Comparison of ENCODE assay signal across 7 mouse cellular contexts in genomic region chr7:68264531-68264930, GRCm38 (mm10). TPM values are rescaled to one million over a fixed set of nuclear protein-coding genes. Genes with fewer than 3 reads are reported as not detected.
DNase-seq lines count a peak whose midpoint lies in the region; ATAC-seq and TF ChIP-seq lines count a peak whose summit lies in the region.

No protein-coding gene starts in this region.

- peak; percentile 39 for DNase-seq in R1 (ENCODE audit: low read depth, low spot score)
- DNase-seq in embryonic facial prominence, embryonic 11.5 days (ENCODE audit: low spot score) = peak; percentile 18
- DNase-seq in heart, postnatal 0 days (ENCODE audit: low spot score) = no peak
- peak; percentile 82 for DNase-seq in kidney, postnatal 10 days
- DNase-seq in limb, embryonic 14.5 days (ENCODE audit: low spot score) = peak; percentile 60
- DNase-seq in midbrain, postnatal 0 days (ENCODE audit: low spot score) = peak; percentile 77
- DNase-seq in testis, postnatal 14 days (ENCODE audit: low spot score) = peak; percentile 42

- ATAC-seq in embryonic facial prominence, embryonic 11.5 days (replicated peaks; ENCODE audit: insufficient number of reproducible peaks, low FRiP score, low TSS enrichment, low read depth) = no peak
- ATAC-seq in heart, postnatal 0 days (ENCODE audit: insufficient read depth, low read depth) = no peak
- no peak for ATAC-seq in limb, embryonic 14.5 days (ENCODE audit: low FRiP score, low read depth)
- peak; percentile 27; the same call in 1 of the 2 replicates for ATAC-seq in midbrain, postnatal 0 days (ENCODE audit: low FRiP score)

- H3K9me3 ChIP-seq in embryonic facial prominence, embryonic 11.5 days (replicated peaks; ENCODE audit: control insufficient read depth, low read length) = no peaks in the 10 kb centered on the region
- H3K9me3 ChIP-seq in heart, postnatal 0 days (replicated peaks; ENCODE audit: control insufficient read depth, low read length) = no peaks in the 10 kb centered on the region
- no peaks in the 10 kb centered on the region for H3K9me3 ChIP-seq in limb, embryonic 14.5 days (ENCODE audit: control insufficient read depth, low read length)
- H3K9me3 ChIP-seq in midbrain, postnatal 0 days (ENCODE audit: low read length) = no peaks in the 10 kb centered on the region

- no peak overlapping the region for H3K27ac ChIP-seq in embryonic facial prominence, embryonic 11.5 days (replicated peaks; ENCODE audit: low read depth, low read length)
- no peak overlapping the region for H3K27ac ChIP-seq in heart, postnatal 0 days (ENCODE audit: low read depth)
- H3K27ac ChIP-seq in limb, embryonic 14.5 days (replicated peaks; ENCODE audit: low read depth, low read length) = no peak overlapping the region
- no peak overlapping the region for H3K27ac ChIP-seq in midbrain, postnatal 0 days (ENCODE audit: low read depth, low read length)

- H3K4me2 ChIP-seq in embryonic facial prominence, embryonic 11.5 days (ENCODE audit: low read depth, low read length) = no peak overlapping the region; the same call in 1 of the 2 replicates
- peak overlapping the region; percentile 64 for H3K4me2 ChIP-seq in heart, postnatal 0 days (ENCODE audit: low read depth, low read length)
- peak overlapping the region; percentile 57 for H3K4me2 ChIP-seq in limb, embryonic 14.5 days (replicated peaks; ENCODE audit: low read depth, low read length, severe bottlenecking)
- H3K4me2 ChIP-seq in midbrain, postnatal 0 days (ENCODE audit: low read depth, low read length, poor library complexity, severe bottlenecking) = peak overlapping the region; percentile 61

- no peaks in the 10 kb centered on the region for H3K36me3 ChIP-seq in embryonic facial prominence, embryonic 11.5 days (replicated peaks; ENCODE audit: control insufficient read depth, insufficient read depth, low read depth, low read length)
- no peaks in the 10 kb centered on the region for H3K36me3 ChIP-seq in heart, postnatal 0 days (replicated peaks; ENCODE audit: control insufficient read depth, insufficient read depth, low read length)
- no peaks in the 10 kb centered on the region for H3K36me3 ChIP-seq in limb, embryonic 14.5 days (ENCODE audit: control insufficient read depth, insufficient read depth, low read length)
- no peaks in the 10 kb centered on the region for H3K36me3 ChIP-seq in midbrain, postnatal 0 days (ENCODE audit: insufficient read depth, low read length)

- H3K4me1 ChIP-seq in embryonic facial prominence, embryonic 11.5 days (ENCODE audit: control insufficient read depth, insufficient read depth, low read length) = 0 out of 2 replicates have a peak, but pooled peaks cover 2% of the 10 kb centered on the region
- H3K4me1 ChIP-seq in heart, postnatal 0 days (ENCODE audit: control insufficient read depth, insufficient read depth) = peaks cover 12% of the 10 kb centered on the region
- peaks cover 37% of the 10 kb centered on the region for H3K4me1 ChIP-seq in limb, embryonic 14.5 days (ENCODE audit: control insufficient read depth, insufficient read depth, low read length)
- H3K4me1 ChIP-seq in midbrain, postnatal 0 days (ENCODE audit: insufficient read depth, low read length) = no peaks in the 10 kb centered on the region; the same call in 1 of the 2 replicates

- no peak for TF ChIP-seq POLR2A in limb, embryonic 14.5 days (IDR thresholded peaks at IDR 0.05; ENCODE audit: borderline replicate concordance, extremely low read depth, insufficient read depth, insufficient read length)

- H3K27me3 ChIP-seq in embryonic facial prominence, embryonic 11.5 days (ENCODE audit: control insufficient read depth, insufficient read depth, low read length) = no peaks in the 10 kb centered on the region
- no peaks in the 10 kb centered on the region for H3K27me3 ChIP-seq in heart, postnatal 0 days (ENCODE audit: control insufficient read depth, insufficient read depth, low read length)
- H3K27me3 ChIP-seq in limb, embryonic 14.5 days (ENCODE audit: control insufficient read depth, insufficient read depth, low read length) = no peaks in the 10 kb centered on the region
- H3K27me3 ChIP-seq in midbrain, postnatal 0 days (ENCODE audit: insufficient read depth, low read length) = no peaks in the 10 kb centered on the region

- no peak for TF ChIP-seq EP300 in heart, postnatal 0 days (IDR thresholded peaks at IDR 0.05; ENCODE audit: low read depth)

- no peak overlapping the region for H3K4me3 ChIP-seq in embryonic facial prominence, embryonic 11.5 days (ENCODE audit: low read depth, low read length)
- peak overlapping the region; percentile 30 for H3K4me3 ChIP-seq in heart, postnatal 0 days (ENCODE audit: low read depth, low read length)
- H3K4me3 ChIP-seq in limb, embryonic 14.5 days (replicated peaks; ENCODE audit: low read length) = peak overlapping the region; percentile 28
- H3K4me3 ChIP-seq in midbrain, postnatal 0 days (ENCODE audit: low read depth, low read length) = peak overlapping the region; percentile 32; the same call in 1 of the 2 replicates

- H3K9ac ChIP-seq in embryonic facial prominence, embryonic 11.5 days (replicated peaks; ENCODE audit: low read length) = no peak overlapping the region
- no peak overlapping the region for H3K9ac ChIP-seq in heart, postnatal 0 days (replicated peaks; ENCODE audit: low read depth, low read length)
- H3K9ac ChIP-seq in limb, embryonic 14.5 days (ENCODE audit: low read depth, low read length, severe bottlenecking) = no peak overlapping the region
- H3K9ac ChIP-seq in midbrain, postnatal 0 days (replicated peaks; ENCODE audit: low read length, poor library complexity, severe bottlenecking) = no peak overlapping the region

- WGBS in embryonic facial prominence, embryonic 11.5 days = 16% methylated on average over 14 of the region's 14 CpGs
- WGBS in heart, postnatal 0 days = 17% methylated on average over 14 of the region's 14 CpGs
- 10% methylated on average over 14 of the region's 14 CpGs for WGBS in limb, embryonic 14.5 days
- WGBS in midbrain, postnatal 0 days = 15% methylated on average over 14 of the region's 14 CpGs

- no peak for TF ChIP-seq CTCF in heart, postnatal 0 days (IDR thresholded peaks at IDR 0.05; ENCODE audit: low read depth)
- no peak for TF ChIP-seq CTCF in midbrain, postnatal 0 days (IDR thresholded peaks at IDR 0.05)

RNA-seq across cellular contexts. Expression of gene Pgpep1l, which starts 0.5 kb away (rescaled TPM):
- polyA plus RNA-seq in embryonic facial prominence, embryonic 11.5 days (2014; fragmentation: Nextera tagmentation; extraction: Ambion mirVana) = not detected in 2 replicates
- total RNA-seq in heart, postnatal 0 days (2014; rRNA removed; ENCODE audit: low replicate concordance) = 1.2 TPM in 1 of 2 replicates, not detected in the other
- 0.18 TPM in 1 of 2 replicates, not detected in the other for polyA plus RNA-seq in heart, postnatal 0 days (2015; fragmentation: Nextera tagmentation; extraction: Ambion mirVana)
- 0.59 and 0.80 TPM in 2 replicates for polyA plus RNA-seq in limb, embryonic 14.5 days (2012; rRNA removed)
- 0.19 TPM in 1 of 2 replicates, not detected in the other for polyA plus RNA-seq in limb, embryonic 14.5 days (2014; fragmentation: Nextera tagmentation; extraction: Ambion mirVana)
- 1.2 TPM in 1 of 2 replicates, not detected in the other for total RNA-seq in midbrain, postnatal 0 days (2014; rRNA removed)
- polyA plus RNA-seq in midbrain, postnatal 0 days (2015; fragmentation: Nextera tagmentation; extraction: Ambion mirVana) = not detected in 2 replicates

RNA-seq across cellular contexts. Expression of gene Fam169b, which starts 9.1 kb away (rescaled TPM):
- polyA plus RNA-seq in embryonic facial prominence, embryonic 11.5 days (2014; fragmentation: Nextera tagmentation; extraction: Ambion mirVana) = 1.7 and 2.0 TPM in 2 replicates
- 0.08 and 1.7 TPM in 2 replicates for total RNA-seq in heart, postnatal 0 days (2014; rRNA removed; ENCODE audit: low replicate concordance)
- polyA plus RNA-seq in heart, postnatal 0 days (2015; fragmentation: Nextera tagmentation; extraction: Ambion mirVana) = 0.12 and 0.18 TPM in 2 replicates
- polyA plus RNA-seq in limb, embryonic 14.5 days (2012; rRNA removed) = 1.9 and 2.5 TPM in 2 replicates
- polyA plus RNA-seq in limb, embryonic 14.5 days (2014; fragmentation: Nextera tagmentation; extraction: Ambion mirVana) = 1.0 TPM in 2 replicates
- not detected in 2 replicates for total RNA-seq in midbrain, postnatal 0 days (2014; rRNA removed)
- polyA plus RNA-seq in midbrain, postnatal 0 days (2015; fragmentation: Nextera tagmentation; extraction: Ambion mirVana) = 0.26 TPM in 1 of 2 replicates, not detected in the other
